Comparison of ENCODE assay signal across 25 mouse cellular contexts in genomic region chr10:23171541-23171940, GRCm38 (mm10).
"Had no signal": no experiment of that assay in that cellular context is flagged by ENCODE, and none has a peak within 500 bp of the region (broad histone marks: within the 10 kb centered on the region; RNA-seq: fewer than 3 reads in every experiment).

No protein-coding gene starts in this region.

- H3K9ac ChIP-seq: limb, embryonic 12.5 days; limb, embryonic 15.5 days; liver, embryonic 14.5 days; liver, postnatal 0 days; lung, embryonic 14.5 days; midbrain, embryonic 13.5 days had no signal

- ATAC-seq: liver, postnatal 0 days; lung, postnatal 0 days; midbrain, embryonic 13.5 days had no signal

- H3K9me3 ChIP-seq: limb, embryonic 12.5 days; limb, embryonic 15.5 days; midbrain, embryonic 10.5 days; midbrain, embryonic 13.5 days had no signal

- H3K27me3 ChIP-seq: limb, embryonic 12.5 days; limb, embryonic 15.5 days; megakaryocyte, embryonic 14.5 days; midbrain, embryonic 13.5 days had no signal

- H3K4me2 ChIP-seq: limb, embryonic 12.5 days; limb, embryonic 15.5 days; liver, embryonic 11.5 days; lung, embryonic 14.5 days; midbrain, embryonic 13.5 days had no signal

- H3K4me1 ChIP-seq: megakaryocyte, embryonic 14.5 days; midbrain, embryonic 10.5 days; midbrain, embryonic 13.5 days had no signal

- H3K4me3 ChIP-seq: layer of hippocampus, adult 2 months; left cerebral cortex, adult 2 months; limb, embryonic 12.5 days; limb, embryonic 15.5 days; megakaryocyte, embryonic 14.5 days; midbrain, embryonic 10.5 days; midbrain, embryonic 13.5 days had no signal

- DNase-seq: kidney, postnatal 25 days; layer of hippocampus, adult 9-11 months; layer of hippocampus, postnatal 36 days; left cerebral cortex, postnatal 4 days; liver, postnatal 0 days; lung, embryonic 14.5 days; lung, postnatal 36 days; right cerebral cortex, adult 18-20 months; right cerebral cortex, postnatal 14 days; right cerebral cortex, postnatal 4 days; thymus, adult 2 months; thymus, postnatal 14 days; thymus, postnatal 4 days had no signal

- H3K36me3 ChIP-seq: limb, embryonic 15.5 days; midbrain, embryonic 10.5 days; midbrain, embryonic 13.5 days had no signal

- H3K27ac ChIP-seq: kidney, postnatal 0 days; layer of hippocampus, adult 2 months; left cerebral cortex, adult 2 months; limb, embryonic 12.5 days; limb, embryonic 15.5 days; liver, embryonic 14.5 days; midbrain, embryonic 10.5 days; midbrain, embryonic 13.5 days; stomach, postnatal 0 days had no signal
